Mouse (Mus musculus) lung, postnatal 0 days (tissue): ENCODE measurements around the gene Larp4.

Experiments
- CTCF ChIP-seq: IDR thresholded peaks from 2 replicates; pipeline ENCODE4 v1.5.1; 2016; ENCODE audit warnings: antibody characterized with exemption, mild to moderate bottlenecking
- EP300 ChIP-seq: IDR thresholded peaks from 2 replicates; pipeline ENCODE4 v1.6.1; 2016; ENCODE audit warnings: antibody characterized with exemption, mild to moderate bottlenecking, control low read depth

DNA sequence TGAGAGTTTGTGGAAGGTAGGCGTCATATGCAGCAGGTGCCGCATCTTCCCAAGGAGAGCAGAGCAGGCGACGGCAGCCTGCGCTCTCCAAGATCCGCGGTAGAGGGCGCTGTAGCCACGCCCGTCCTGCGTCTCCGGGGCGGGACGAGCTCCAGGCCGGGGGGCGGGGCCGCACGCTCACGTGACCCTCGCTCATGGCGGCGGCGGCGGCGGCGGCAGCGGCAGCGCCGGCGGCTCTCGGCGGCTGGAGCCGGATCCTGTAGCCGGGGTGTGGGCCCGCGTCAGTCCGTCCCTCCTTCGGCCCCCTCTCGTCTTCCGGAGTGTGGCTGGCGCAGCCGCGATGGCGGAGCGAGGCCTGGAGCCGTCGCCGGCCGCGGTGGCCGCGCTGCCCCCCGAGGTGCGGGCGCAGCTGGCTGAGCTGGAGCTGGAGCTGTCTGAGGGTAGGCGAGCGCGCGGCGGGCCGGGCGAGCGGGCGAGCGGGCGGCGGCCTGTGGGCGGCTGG, 68.7 kb downstream of the Larp4 start, which contains the start of gene Dip2b:
- TF ChIP-seq CTCF = peak; percentile 94
- TF ChIP-seq EP300 = no peak
